Mouse (Mus musculus): ENCODE data around the gene Gm45140.

DNA sequence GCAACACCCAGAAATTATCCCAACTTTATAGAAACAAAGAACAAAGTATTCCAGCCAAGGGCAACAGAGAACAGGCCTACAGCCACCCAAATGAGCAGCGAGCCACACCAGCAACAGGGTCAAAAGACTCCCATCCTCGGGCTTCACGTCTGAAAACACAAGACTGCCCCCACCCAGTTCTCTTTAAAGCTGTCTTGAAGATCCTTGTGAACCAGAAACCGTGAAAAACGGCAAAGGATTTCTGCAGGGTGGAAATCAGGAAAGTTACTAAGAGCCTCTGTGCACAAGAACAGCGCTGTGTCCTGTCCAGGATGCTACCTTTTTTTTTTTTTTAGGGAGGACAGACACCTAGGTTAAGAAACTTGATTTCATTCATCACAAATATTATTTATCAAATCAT is 25.3 kb downstream of the Gm45140 start:
- no peak for TF ChIP-seq CTCF (IDR thresholded peaks at IDR 0.05; ENCODE audit: insufficient read depth, low read depth, low read length)
- TF ChIP-seq POLR2A (IDR thresholded peaks at IDR 0.05; ENCODE audit: insufficient read depth, low read depth, low read length): no peak

Measured in olfactory bulb, adult 2 months (tissue).